24 mouse cellular contexts compared by ENCODE assay signal in genomic region chr11:24333111-24333510, GRCm38 (mm10).
"Had no signal": no experiment of that assay in that cellular context is flagged by ENCODE, and none has a peak within 500 bp of the region (broad histone marks: within the 10 kb centered on the region; RNA-seq: fewer than 3 reads in every experiment).

No protein-coding gene starts in this region.

- H3K4me1 ChIP-seq: hindbrain, embryonic 15.5 days; kidney, embryonic 15.5 days; limb, embryonic 12.5 days; liver, embryonic 13.5 days had no signal

- DNase-seq: forebrain, postnatal 0 days; gastrocnemius, postnatal 14 days; gastrocnemius, postnatal 36 days; heart, adult 2 months; heart, postnatal 14 days; heart, postnatal 36 days; kidney, adult 11 months; kidney, adult 2 months; kidney, adult 9 months; kidney, postnatal 14 days; layer of hippocampus, postnatal 36 days; left cerebral cortex, postnatal 4 days; liver; liver, embryonic 13.5 days had no signal

- H3K9ac ChIP-seq: forebrain, embryonic 15.5 days; forebrain, postnatal 0 days; heart, embryonic 12.5 days; hindbrain, embryonic 13.5 days; hindbrain, embryonic 15.5 days; kidney, embryonic 15.5 days; limb, embryonic 12.5 days; liver, embryonic 13.5 days had no signal

- H3K4me2 ChIP-seq: forebrain, embryonic 15.5 days; heart, embryonic 12.5 days; hindbrain, embryonic 13.5 days; hindbrain, embryonic 15.5 days; kidney, embryonic 15.5 days; limb, embryonic 12.5 days; liver, embryonic 11.5 days; liver, embryonic 13.5 days had no signal

- H3K4me3 ChIP-seq: forebrain, embryonic 15.5 days; heart, adult 2 months; heart, embryonic 12.5 days; hindbrain, embryonic 13.5 days; hindbrain, embryonic 15.5 days; kidney, embryonic 15.5 days; limb, embryonic 12.5 days; liver, embryonic 13.5 days had no signal

- H3K36me3 ChIP-seq: forebrain, embryonic 15.5 days; heart, embryonic 12.5 days; hindbrain, embryonic 13.5 days; hindbrain, embryonic 15.5 days; kidney, embryonic 15.5 days; limb, embryonic 12.5 days; liver, embryonic 13.5 days had no signal

- H3K9me3 ChIP-seq: forebrain, embryonic 15.5 days; heart, embryonic 12.5 days; hindbrain, embryonic 13.5 days; hindbrain, embryonic 15.5 days; kidney, embryonic 15.5 days; limb, embryonic 12.5 days; liver, embryonic 13.5 days had no signal

- ATAC-seq: forebrain, embryonic 15.5 days; forebrain, postnatal 0 days; hindbrain, postnatal 0 days; intestine, embryonic 16.5 days had no signal

- H3K27ac ChIP-seq: forebrain, embryonic 15.5 days; heart, adult 2 months; hindbrain, embryonic 13.5 days; hindbrain, embryonic 15.5 days; hindbrain, postnatal 0 days; kidney, embryonic 15.5 days; kidney, postnatal 0 days; limb, embryonic 12.5 days; liver, embryonic 13.5 days had no signal

- H3K27me3 ChIP-seq: forebrain, embryonic 15.5 days; heart, embryonic 12.5 days; hindbrain, embryonic 13.5 days; hindbrain, embryonic 15.5 days; kidney, embryonic 15.5 days; limb, embryonic 12.5 days; liver, embryonic 13.5 days had no signal
